Mouse (Mus musculus): ENCODE results near the gene Txndc9.

Txndc9 gene

DNA sequence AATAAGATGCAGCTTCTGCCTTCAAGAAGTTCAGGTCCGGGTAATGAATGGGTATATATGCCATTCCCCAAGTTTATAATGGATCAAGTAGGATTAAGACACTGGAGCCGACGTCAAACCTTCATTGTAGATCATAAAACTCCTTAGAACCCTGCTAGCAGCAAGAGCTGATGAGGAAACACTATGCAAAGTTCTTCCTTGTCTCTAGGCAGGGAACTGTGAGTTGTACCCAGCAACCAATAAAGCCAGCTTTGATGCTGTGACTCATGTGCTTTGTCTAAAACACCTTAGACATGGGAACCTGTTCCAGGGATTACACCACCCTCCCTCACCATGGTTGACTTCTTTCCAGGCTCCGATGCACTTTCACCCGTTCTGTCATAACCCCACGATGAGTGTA is 28.9 kb downstream of the Txndc9 start:
- no peak for DNase-seq

GRCm38 (mm10) chr1:37965571-37965970 is 32.1 kb downstream of the Txndc9 start:
- no peak for DNase-seq

DNA sequence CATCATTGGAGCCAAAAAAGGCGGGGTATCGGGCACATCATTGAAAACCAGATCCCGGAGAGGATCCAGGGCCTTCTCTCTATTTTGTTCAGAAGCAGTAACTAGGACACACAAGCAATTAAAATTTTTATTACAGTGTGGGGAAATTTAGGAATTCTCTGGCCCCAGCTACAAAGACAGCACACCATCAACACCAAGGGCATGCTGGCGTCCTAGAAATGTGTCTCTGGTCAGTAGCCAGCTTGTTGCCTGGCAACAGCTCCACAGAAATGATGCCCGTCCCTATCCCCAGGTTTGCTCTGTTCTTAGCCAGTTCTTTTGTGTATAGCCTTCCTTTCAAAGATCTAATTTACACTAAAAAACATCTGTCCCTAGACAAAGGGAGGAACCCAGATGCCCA is 38.2 kb downstream of the Txndc9 start:
- DNase-seq = no peak

GRCm38 (mm10) chr1:37958516-37958915 is 39.2 kb downstream of the Txndc9 start:
- DNase-seq = no peak

- DNase-seq = no peak
These were observed 40.0 kb downstream of the Txndc9 start, which contains the start of gene Lyg1 for GRCm38 (mm10) chr1:37957659-37958058. Gene Lyg1, minus strand, starts transcription at chr1:37957759.

DNA sequence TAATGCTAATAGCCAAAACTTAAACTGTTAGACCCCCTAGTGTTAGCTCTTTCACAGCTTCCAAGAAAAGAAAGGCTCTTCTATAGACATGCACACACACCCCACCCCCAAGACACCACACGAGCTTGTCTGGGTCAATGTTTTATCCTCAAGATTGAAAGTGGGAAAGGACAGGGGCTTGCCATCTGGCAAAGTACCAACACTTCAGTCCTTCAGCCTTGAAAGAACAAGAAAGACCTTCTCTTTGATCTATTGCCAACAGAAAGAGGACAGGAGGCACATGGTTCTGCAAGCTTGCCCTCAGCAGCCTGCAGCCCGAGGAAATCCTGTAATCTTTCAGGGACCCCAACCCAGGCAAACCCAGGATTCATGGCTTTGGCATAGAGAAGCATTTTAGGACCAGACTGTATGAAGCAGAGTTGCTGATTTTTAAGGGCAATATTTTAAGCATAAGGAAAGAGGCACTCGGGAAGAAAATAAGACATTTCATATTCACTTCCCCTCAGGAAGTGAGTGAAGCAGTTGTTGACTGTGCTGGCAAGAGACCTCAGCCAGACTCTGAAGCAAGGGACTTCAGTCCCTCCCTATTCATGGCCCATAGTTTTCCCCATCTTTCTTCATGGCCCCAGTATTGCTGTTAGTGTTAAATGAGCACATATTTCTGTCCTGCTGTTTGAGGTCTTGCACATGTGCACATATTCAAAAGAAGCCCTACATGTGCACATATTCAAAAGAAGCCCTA is 40.8 kb downstream of the Txndc9 start:
- DNase-seq = no peak

GRCm38 (mm10) chr1:37955251-37955650 is 42.4 kb downstream of the Txndc9 start:
- DNase-seq = no peak

DNA sequence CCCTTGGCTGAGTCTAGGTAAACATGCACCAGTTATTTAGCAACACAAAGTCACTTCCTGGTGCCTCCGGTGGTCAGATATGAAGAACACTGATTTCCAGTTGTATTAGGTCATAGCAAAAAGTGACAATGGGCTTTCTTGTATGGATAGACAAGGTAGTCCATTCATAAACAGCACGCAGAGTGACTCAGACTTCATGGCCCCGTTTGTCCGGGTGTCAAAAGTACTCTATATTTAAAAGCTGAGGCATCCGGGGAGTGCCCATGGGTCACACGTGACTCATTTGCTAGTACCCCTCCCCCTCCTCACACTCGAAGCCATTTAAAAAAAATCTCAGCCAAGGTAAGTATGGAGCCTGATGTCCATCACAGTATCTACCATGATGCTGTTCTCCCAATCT is 42.9 kb downstream of the Txndc9 start:
- no peak for DNase-seq

- no peak for DNase-seq
These were observed 48.8 kb downstream of the Txndc9 start for GRCm38 (mm10) chr1:37948906-37949305.
